Mouse (Mus musculus): ENCODE measurements at regions not wholly inside any gene's neighbourhood (a gene's known extent, or its start where the extent isn't known, plus 50 kb on each side); places are given as distances from the start of the nearest gene placed in this dataset.

GRCm38 (mm10) chr7:55710872-55711558 lies 57.0 kb upstream of the Siglech start:
- WGBS = 10% methylated on average over 11 of the region's 11 CpGs
- peak; percentile 8 for DNase-seq (ENCODE audit: low read depth, low spot score)
